Comparison of ENCODE assay signal across 28 mouse cellular contexts in the genomic region with DNA sequence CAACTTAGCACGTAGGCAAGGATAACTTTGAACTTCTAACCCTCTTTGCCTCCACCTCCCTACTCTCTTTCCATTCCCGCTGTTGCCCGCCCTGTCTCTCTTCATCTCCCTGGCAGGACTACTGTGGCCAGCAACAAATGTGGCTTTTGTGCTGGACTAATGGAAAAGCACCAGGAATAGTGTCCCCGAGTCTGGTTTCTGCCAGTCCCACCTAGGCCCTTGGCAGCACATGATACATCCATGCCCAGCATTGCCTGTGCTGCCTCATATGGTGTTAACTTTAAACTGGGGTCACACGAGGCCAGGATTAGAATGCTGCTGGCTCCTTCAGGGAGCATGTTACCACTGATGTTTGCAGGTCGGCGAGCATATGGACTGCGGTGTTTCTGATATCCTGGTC.
"Had no signal": no experiment of that assay in that cellular context is flagged by ENCODE, and none has a peak within 500 bp of the region (broad histone marks: within the 10 kb centered on the region; RNA-seq: fewer than 3 reads in every experiment).

No protein-coding gene starts in this region.

- ATAC-seq: forebrain, embryonic 13.5 days; forebrain, embryonic 14.5 days; forebrain, embryonic 15.5 days; forebrain, embryonic 16.5 days; forebrain, postnatal 0 days had no signal

- H3K9ac ChIP-seq: embryonic facial prominence, embryonic 12.5 days; embryonic facial prominence, embryonic 13.5 days; embryonic facial prominence, embryonic 15.5 days; forebrain, embryonic 12.5 days; forebrain, embryonic 13.5 days; forebrain, embryonic 15.5 days; forebrain, postnatal 0 days had no signal

- DNase-seq: cerebellum, adult 2 months; cerebellum, adult 8-10 months; cerebellum, adult 9-10 months; cerebellum, adult 9-11 months; cerebellum, postnatal 10 days; cerebellum, postnatal 14 days; cerebellum, postnatal 25 days; cerebellum, postnatal 36 days; embryo, embryonic 11 days; forebrain, postnatal 0 days; gastrocnemius, adult 2 months; gastrocnemius, postnatal 10 days; gastrocnemius, postnatal 14 days; gastrocnemius, postnatal 25 days; gastrocnemius, postnatal 36 days; heart, adult 18-20 months; heart, adult 2 months had no signal

- H3K36me3 ChIP-seq: embryonic facial prominence, embryonic 10.5 days; embryonic facial prominence, embryonic 12.5 days; embryonic facial prominence, embryonic 13.5 days; embryonic facial prominence, embryonic 15.5 days; forebrain, embryonic 10.5 days; forebrain, embryonic 12.5 days; forebrain, embryonic 15.5 days had no signal

- H3K27ac ChIP-seq: embryonic facial prominence, embryonic 10.5 days; embryonic facial prominence, embryonic 12.5 days; embryonic facial prominence, embryonic 13.5 days; embryonic facial prominence, embryonic 15.5 days; forebrain, embryonic 10.5 days; forebrain, embryonic 12.5 days; forebrain, embryonic 13.5 days; forebrain, embryonic 15.5 days; gastrocnemius, adult 2 months; heart, adult 2 months had no signal

- H3K27me3 ChIP-seq: embryonic facial prominence, embryonic 12.5 days; embryonic facial prominence, embryonic 13.5 days; embryonic facial prominence, embryonic 15.5 days; forebrain, embryonic 12.5 days; forebrain, embryonic 13.5 days; forebrain, embryonic 15.5 days had no signal

- H3K4me1 ChIP-seq: embryonic facial prominence, embryonic 13.5 days; embryonic facial prominence, embryonic 15.5 days; forebrain, embryonic 10.5 days; forebrain, embryonic 12.5 days; forebrain, embryonic 13.5 days; forebrain, embryonic 15.5 days had no signal

- H3K9me3 ChIP-seq: embryonic facial prominence, embryonic 10.5 days; embryonic facial prominence, embryonic 12.5 days; embryonic facial prominence, embryonic 13.5 days; embryonic facial prominence, embryonic 15.5 days; forebrain, embryonic 10.5 days; forebrain, embryonic 12.5 days; forebrain, embryonic 13.5 days; forebrain, embryonic 15.5 days had no signal

- H3K4me2 ChIP-seq: embryonic facial prominence, embryonic 12.5 days; embryonic facial prominence, embryonic 13.5 days; embryonic facial prominence, embryonic 15.5 days; forebrain, embryonic 12.5 days; forebrain, embryonic 13.5 days; forebrain, embryonic 15.5 days had no signal

- H3K4me3 ChIP-seq: embryonic facial prominence, embryonic 10.5 days; embryonic facial prominence, embryonic 12.5 days; embryonic facial prominence, embryonic 13.5 days; embryonic facial prominence, embryonic 15.5 days; erythroblast, embryonic 14.5 days; forebrain, embryonic 10.5 days; forebrain, embryonic 12.5 days; forebrain, embryonic 13.5 days; forebrain, embryonic 15.5 days; gastrocnemius, adult 2 months; heart, adult 2 months had no signal
